Mouse (Mus musculus) urinary bladder, adult 2 months (tissue): ENCODE results near the gene Tarsl2. TPM values are rescaled to one million over a fixed set of nuclear protein-coding genes. Genes with fewer than 3 reads are reported as not detected.

Source experiments
- DNase-seq: peaks from one replicate; pipeline ENCODE4 v3.0.0; 2022; ENCODE audit warnings: low spot score
- polyA plus RNA-seq: library from polyadenylated mRNA; depleted of rRNA; stranded (reverse); fragments of >200 nt; gene quantifications from 2 replicates; pipeline ENCODE4 v1.2.3, GENCODE M21; 2012; rRNA removed

Gene Tarsl2
- polyA plus RNA-seq, 1 experiment, result 5.9 TPM

DNA sequence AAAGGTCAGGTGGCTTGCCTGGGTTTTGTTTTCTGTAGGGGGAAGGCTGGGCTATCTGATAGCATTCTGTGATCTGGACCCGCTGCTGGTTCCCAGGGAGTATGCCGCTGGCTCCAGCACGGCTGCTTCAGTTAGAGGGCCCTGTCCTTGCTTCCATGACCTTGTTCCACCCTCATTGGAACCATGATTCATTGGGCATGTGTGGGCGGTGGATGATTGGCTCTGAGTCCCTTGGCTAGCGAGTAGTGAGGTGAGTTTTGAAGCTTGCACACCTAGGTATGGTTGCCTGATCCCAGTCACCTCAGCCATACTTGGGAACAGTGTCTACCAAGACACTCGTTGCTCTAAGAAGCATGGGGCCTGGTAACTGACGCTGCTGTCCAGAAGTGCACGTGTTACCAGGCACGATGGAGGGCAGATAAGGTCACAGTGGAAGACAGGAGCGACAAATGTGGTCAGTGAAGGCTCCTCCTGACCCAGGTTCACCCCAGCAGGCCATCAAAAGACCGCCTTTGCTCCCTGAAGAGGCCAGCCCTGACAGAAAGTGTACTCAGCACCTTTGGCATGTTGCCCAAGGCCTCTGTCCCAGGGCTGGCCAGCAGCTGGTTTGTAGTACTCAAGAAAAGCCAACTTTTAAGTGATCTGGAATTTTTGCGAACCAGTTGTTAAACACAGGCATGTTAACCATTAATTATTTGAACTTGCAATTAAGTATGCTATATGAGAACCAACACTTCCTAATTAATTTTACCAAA, 92.8 kb downstream of the Tarsl2 start:
- no peak for DNase-seq

Other genes starting within 250 kb of the Tarsl2 start
- gene Tjp1, start 117.1 kb upstream of the Tarsl2 start, polyA plus RNA-seq, result 71.6 and 79.9 TPM in 2 replicates
- gene Tm2d3, start 46.3 kb downstream of the Tarsl2 start, polyA plus RNA-seq, result 83.6 and 112 TPM in 2 replicates
- 5.7 and 6.5 TPM in 2 replicates for gene Pcsk6, start 216.8 kb downstream of the Tarsl2 start, polyA plus RNA-seq